ENCODE assay signal across 7 mouse cellular contexts in the genomic region with DNA sequence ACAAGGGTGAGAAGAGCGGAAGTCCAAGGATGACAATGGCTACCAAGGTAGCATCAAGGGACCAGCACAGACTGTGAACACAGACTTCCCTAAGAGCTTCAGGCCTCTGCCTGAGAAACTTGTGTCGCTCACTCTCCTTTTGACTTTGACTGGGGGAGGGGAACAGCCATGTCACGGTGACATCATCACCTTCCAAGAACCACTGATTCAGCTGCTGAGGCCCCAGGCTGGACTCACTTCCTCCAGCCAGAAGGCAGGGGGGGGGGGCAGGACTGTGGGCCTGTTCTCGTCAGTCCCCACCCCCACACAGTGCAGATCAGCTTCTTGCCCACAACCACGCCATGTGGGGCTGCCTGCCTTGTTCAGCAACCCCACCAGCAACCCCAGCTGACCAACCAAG. TPM values are rescaled to one million over a fixed set of nuclear protein-coding genes. Genes with fewer than 3 reads are reported as not detected.
A peak's percentile ranks its signal among the peaks of the same experiment; 100 is the strongest.
DNase-seq lines count a peak whose midpoint lies in the region; ATAC-seq lines count a peak whose summit lies in the region.

No protein-coding gene starts in this region.

- no peaks in the 10 kb centered on the region for H3K27me3 ChIP-seq in heart, embryonic 16.5 days (ENCODE audit: control insufficient read depth, insufficient read depth, low read length)
- H3K27me3 ChIP-seq in limb, embryonic 12.5 days = no peaks in the 10 kb centered on the region
- no peaks in the 10 kb centered on the region for H3K27me3 ChIP-seq in midbrain, embryonic 16.5 days (ENCODE audit: control insufficient read depth, insufficient read depth, low read depth, low read length)

- no peak overlapping the region for H3K4me2 ChIP-seq in heart, embryonic 16.5 days (ENCODE audit: low read depth, low read length)
- H3K4me2 ChIP-seq in limb, embryonic 12.5 days = peak overlapping the region; percentile 10; the same call in 1 of the 2 replicates
- H3K4me2 ChIP-seq in midbrain, embryonic 16.5 days (ENCODE audit: low read length) = no peak overlapping the region

- H3K9ac ChIP-seq in heart, embryonic 16.5 days (ENCODE audit: low read length) = peak overlapping the region; percentile 23; the same call in 1 of the 2 replicates
- H3K9ac ChIP-seq in limb, embryonic 12.5 days (replicated peaks) = no peak overlapping the region
- no peak overlapping the region for H3K9ac ChIP-seq in midbrain, embryonic 16.5 days (ENCODE audit: low read depth, low read length)

- 36% methylated on average over 5 of the region's 5 CpGs for WGBS in heart, embryonic 16.5 days
- 27% methylated on average over 5 of the region's 5 CpGs for WGBS in limb, embryonic 12.5 days
- 46% methylated on average over 5 of the region's 5 CpGs for whole genome bisulfite sequencing in midbrain, embryonic 16.5 days

- H3K36me3 ChIP-seq in heart, embryonic 16.5 days (ENCODE audit: control insufficient read depth, insufficient read depth) = no peaks in the 10 kb centered on the region
- H3K36me3 ChIP-seq in limb, embryonic 12.5 days = no peaks in the 10 kb centered on the region
- no peaks in the 10 kb centered on the region for H3K36me3 ChIP-seq in midbrain, embryonic 16.5 days (ENCODE audit: control insufficient read depth, insufficient read depth, low read length)

- H3K27ac ChIP-seq in brown adipose tissue, adult 24 weeks (replicated peaks; ENCODE audit: low read depth, low read length) = peak overlapping the region; percentile 74
- H3K27ac ChIP-seq in heart, embryonic 16.5 days (ENCODE audit: low read length) = no peak overlapping the region
- peak overlapping the region; percentile 45; the same call in 1 of the 2 replicates for H3K27ac ChIP-seq in limb, embryonic 12.5 days
- H3K27ac ChIP-seq in midbrain, embryonic 16.5 days (ENCODE audit: low read length) = no peak overlapping the region

- ATAC-seq in heart, embryonic 16.5 days (replicated peaks; ENCODE audit: extremely low read depth, insufficient read depth, low FRiP score) = peak; percentile 56
- ATAC-seq in limb, embryonic 12.5 days (ENCODE audit: insufficient number of reproducible peaks, insufficient read depth, low FRiP score, low TSS enrichment, low read depth) = 0 out of 2 replicates have a peak, but pooled peaks have one; percentile 29
- 0 out of 2 replicates have a peak, but pooled peaks have one; percentile 55 for ATAC-seq in midbrain, embryonic 16.5 days

- no peaks in the 10 kb centered on the region for H3K9me3 ChIP-seq in heart, embryonic 16.5 days (replicated peaks; ENCODE audit: control insufficient read depth, low read length)
- H3K9me3 ChIP-seq in limb, embryonic 12.5 days = no peaks in the 10 kb centered on the region
- no peaks in the 10 kb centered on the region for H3K9me3 ChIP-seq in midbrain, embryonic 16.5 days (replicated peaks; ENCODE audit: control insufficient read depth, low read length, poor library complexity, severe bottlenecking)

- H3K4me1 ChIP-seq in brown adipose tissue, adult 24 weeks (ENCODE audit: control insufficient read depth, insufficient read depth, insufficient read length, low read length) = peaks cover 5% of the 10 kb centered on the region; the same call in 1 of the 2 replicates
- peaks cover 50% of the 10 kb centered on the region for H3K4me1 ChIP-seq in heart, embryonic 16.5 days (ENCODE audit: control insufficient read depth, insufficient read depth, low read length)
- H3K4me1 ChIP-seq in limb, embryonic 12.5 days (replicated peaks) = peaks cover 52% of the 10 kb centered on the region
- H3K4me1 ChIP-seq in midbrain, embryonic 16.5 days (ENCODE audit: control insufficient read depth, insufficient read depth, low read length) = peaks cover 25% of the 10 kb centered on the region

- H3K4me3 ChIP-seq in brown adipose tissue, adult 24 weeks (ENCODE audit: insufficient read depth, low read depth, low read length) = peak overlapping the region; percentile 28; the same call in 1 of the 2 replicates
- no peak overlapping the region for H3K4me3 ChIP-seq in heart, embryonic 16.5 days (ENCODE audit: low read length)
- no peak overlapping the region for H3K4me3 ChIP-seq in limb, embryonic 12.5 days (replicated peaks)
- H3K4me3 ChIP-seq in midbrain, embryonic 16.5 days (ENCODE audit: low read depth, low read length) = no peak overlapping the region

- peak; percentile 36 for DNase-seq in right cerebral cortex, postnatal 25 days
- DNase-seq in right cerebral cortex, adult 18-20 months = no peak
- no peak for DNase-seq in adipocyte (ENCODE audit: low spot score)

RNA-seq across cellular contexts. Expression of gene Ier5, which starts 49.3 kb away (rescaled TPM):
- 3.2 and 5.6 TPM in 2 replicates for polyA plus RNA-seq in brown adipose tissue, adult 24 weeks (2012; ENCODE audit: insufficient read depth, insufficient read length, missing spikeins)
- 3.6 and 3.9 TPM in 2 replicates for polyA plus RNA-seq in heart, embryonic 16.5 days (2015; fragmentation: Nextera tagmentation; extraction: Ambion mirVana)
- 15.8 and 16.1 TPM in 2 replicates for polyA plus RNA-seq in limb, embryonic 12.5 days (2016; fragmentation: Nextera tagmentation; extraction: Ambion mirVana)
- polyA plus RNA-seq in midbrain, embryonic 16.5 days (2015; fragmentation: Nextera tagmentation; extraction: Ambion mirVana) = 4.8 and 4.9 TPM in 2 replicates

Comparison
In these comparisons a context has a peak if more than half of its experiments do, and no peak if none do; other contexts are left out.
1. H3K27ac ChIP-seq: peak in brown adipose tissue, adult 24 weeks (single experiment) and limb, embryonic 12.5 days (single experiment); none in heart, embryonic 16.5 days (single experiment) and midbrain, embryonic 16.5 days (single experiment).
2. Peak in every context shown above with its lines, with median percentiles within 50 percentile points of each other: ATAC-seq.